Mouse (Mus musculus): ENCODE measurements around the gene Hnf1a. TPM values are rescaled to one million over a fixed set of nuclear protein-coding genes. Genes with fewer than 3 reads are reported as not detected.
A peak's percentile ranks its signal among the peaks of the same experiment; 100 is the strongest.

Hnf1a gene
- polyA plus RNA-seq, 1 experiment = not detected

GRCm38 (mm10) chr5:115013436-115013835 is 42.5 kb upstream of the Hnf1a start:
- no peaks in the 10 kb centered on the region for H3K27me3 ChIP-seq (ENCODE audit: control insufficient read depth, insufficient read depth, insufficient read length)
- no peak for TF ChIP-seq MAX (IDR thresholded peaks at IDR 0.05; ENCODE audit: low read depth)
- TF ChIP-seq TCF3 (IDR thresholded peaks at IDR 0.05; ENCODE audit: insufficient read length, low read depth) = no peak
- TF ChIP-seq USF1 (IDR thresholded peaks at IDR 0.05; ENCODE audit: low read depth) = no peak
- no peak for TF ChIP-seq POLR2A (IDR thresholded peaks at IDR 0.05; ENCODE audit: insufficient read length, low read depth)
- TF ChIP-seq POLR2AphosphoS2 (IDR thresholded peaks at IDR 0.05; ENCODE audit: insufficient read length, low read depth) = no peak
- TF ChIP-seq E2F4 (IDR thresholded peaks at IDR 0.05; ENCODE audit: insufficient read depth) = no peak
- TF ChIP-seq TCF12 (IDR thresholded peaks at IDR 0.05; ENCODE audit: insufficient read depth, poor library complexity, severe bottlenecking) = no peak
- no peak for TF ChIP-seq REST (IDR thresholded peaks at IDR 0.05; ENCODE audit: insufficient read depth, insufficient read length)
- TF ChIP-seq MYOD1 (IDR thresholded peaks at IDR 0.05; ENCODE audit: control insufficient read depth in 1 of 3, insufficient read length in 2 of 3, low read depth in 2 of 3) = no peak
- TF ChIP-seq SRF (IDR thresholded peaks at IDR 0.05; ENCODE audit: control insufficient read depth, insufficient read length, low read depth) = no peak
- TF ChIP-seq MYOG (IDR thresholded peaks at IDR 0.05; ENCODE audit: control insufficient read depth in 1 of 3, insufficient read depth in 1 of 3, insufficient read length in 2 of 3, low read depth in 2 of 3) = no peak
- TF ChIP-seq CEBPB (IDR thresholded peaks at IDR 0.05; ENCODE audit: insufficient read depth, poor library complexity, severe bottlenecking) = no peak
- H3K79me2 ChIP-seq (ENCODE audit: control insufficient read depth, insufficient read depth) = peaks cover 68% of the 10 kb centered on the region
- peak overlapping the region; percentile 80 for H3K4me3 ChIP-seq
- no peaks in the 10 kb centered on the region for H3K36me3 ChIP-seq (ENCODE audit: control insufficient read depth, insufficient read depth)
- H3ac ChIP-seq (ENCODE audit: control insufficient read depth, insufficient read length) = no peak overlapping the region
- H3K4me2 ChIP-seq (ENCODE audit: low read depth) = peak overlapping the region; percentile 86

- peak overlapping the region; percentile 86 for H3K4me2 ChIP-seq (ENCODE audit: low read depth)
- TF ChIP-seq REST (IDR thresholded peaks at IDR 0.05; ENCODE audit: insufficient read depth, insufficient read length) = no peak
- TF ChIP-seq MYOG (IDR thresholded peaks at IDR 0.05; ENCODE audit: control insufficient read depth in 1 of 3, insufficient read depth in 1 of 3, insufficient read length in 2 of 3, low read depth in 2 of 3) = peak in 1 of 3 experiments; percentile 24
- no peaks in the 10 kb centered on the region for H3K36me3 ChIP-seq (ENCODE audit: control insufficient read depth, insufficient read depth)
- H3K4me3 ChIP-seq = peak overlapping the region; percentile 80
- H3K27me3 ChIP-seq (ENCODE audit: control insufficient read depth, insufficient read depth, insufficient read length) = no peaks in the 10 kb centered on the region
- peak overlapping the region; percentile 92 for H3ac ChIP-seq (ENCODE audit: control insufficient read depth, insufficient read length)
- H3K79me2 ChIP-seq (ENCODE audit: control insufficient read depth, insufficient read depth) = peaks cover 52% of the 10 kb centered on the region
Measured at GRCm38 (mm10) chr5:115011519-115012261, 40.8 kb upstream of the Hnf1a start.

GRCm38 (mm10) chr5:115011217-115011518 is 40.3 kb upstream of the Hnf1a start:
- Histone ChIP-seq H3K79me2 (ENCODE audit: control insufficient read depth, insufficient read depth) (peaks cover 47% of the 10 kb centered on the region), H3ac (ENCODE audit: control insufficient read depth, insufficient read length) (peak overlapping the region; percentile 92), H3K4me3 (peak overlapping the region; percentile 80), H3K36me3 (ENCODE audit: control insufficient read depth, insufficient read depth) (no peaks in the 10 kb centered on the region), H3K4me2 (ENCODE audit: low read depth) (no peak overlapping the region), H3K27me3 (ENCODE audit: control insufficient read depth, insufficient read depth, insufficient read length) (no peaks in the 10 kb centered on the region)
- no peak for TF ChIP-seq USF1 (IDR thresholded peaks at IDR 0.05; ENCODE audit: low read depth)
- TF ChIP-seq POLR2A (IDR thresholded peaks at IDR 0.05; ENCODE audit: insufficient read length, low read depth) = no peak
- TF ChIP-seq MAX (IDR thresholded peaks at IDR 0.05; ENCODE audit: low read depth) = no peak
- TF ChIP-seq MYOG (IDR thresholded peaks at IDR 0.05; ENCODE audit: control insufficient read depth in 1 of 3, insufficient read depth in 1 of 3, insufficient read length in 2 of 3, low read depth in 2 of 3) = no peak
- TF ChIP-seq REST (IDR thresholded peaks at IDR 0.05; ENCODE audit: insufficient read depth, insufficient read length) = no peak
- TF ChIP-seq POLR2AphosphoS2 (IDR thresholded peaks at IDR 0.05; ENCODE audit: insufficient read length, low read depth) = no peak
- no peak for TF ChIP-seq MYOD1 (IDR thresholded peaks at IDR 0.05; ENCODE audit: control insufficient read depth in 1 of 3, insufficient read length in 2 of 3, low read depth in 2 of 3)
- TF ChIP-seq TCF12 (IDR thresholded peaks at IDR 0.05; ENCODE audit: insufficient read depth, poor library complexity, severe bottlenecking) = no peak
- no peak for TF ChIP-seq TCF3 (IDR thresholded peaks at IDR 0.05; ENCODE audit: insufficient read length, low read depth)
- TF ChIP-seq E2F4 (IDR thresholded peaks at IDR 0.05; ENCODE audit: insufficient read depth) = no peak
- TF ChIP-seq CEBPB (IDR thresholded peaks at IDR 0.05; ENCODE audit: insufficient read depth, poor library complexity, severe bottlenecking) = no peak
- TF ChIP-seq SRF (IDR thresholded peaks at IDR 0.05; ENCODE audit: control insufficient read depth, insufficient read length, low read depth) = no peak

- H3ac ChIP-seq (ENCODE audit: control insufficient read depth, insufficient read length) = peak within 1 kb of the TSS; percentile 92
- peak; percentile 99 for TF ChIP-seq POLR2A (IDR thresholded peaks at IDR 0.05; ENCODE audit: insufficient read length, low read depth)
- TF ChIP-seq POLR2AphosphoS2 (IDR thresholded peaks at IDR 0.05; ENCODE audit: insufficient read length, low read depth) = peak; percentile 98
- TF ChIP-seq MYOG (IDR thresholded peaks at IDR 0.05; ENCODE audit: control insufficient read depth in 1 of 3, insufficient read depth in 1 of 3, insufficient read length in 2 of 3, low read depth in 2 of 3) = peak in 1 of 3 experiments; percentile 2
- peak; percentile 23 for TF ChIP-seq E2F4 (IDR thresholded peaks at IDR 0.05; ENCODE audit: insufficient read depth)
- TF ChIP-seq USF1 (IDR thresholded peaks at IDR 0.05; ENCODE audit: low read depth) = peak; percentile 95
- no peak for TF ChIP-seq TCF12 (IDR thresholded peaks at IDR 0.05; ENCODE audit: insufficient read depth, poor library complexity, severe bottlenecking)
- TF ChIP-seq TCF3 (IDR thresholded peaks at IDR 0.05; ENCODE audit: insufficient read length, low read depth) = no peak
- no peak for TF ChIP-seq SRF (IDR thresholded peaks at IDR 0.05; ENCODE audit: control insufficient read depth, insufficient read length, low read depth)
- TF ChIP-seq MAX (IDR thresholded peaks at IDR 0.05; ENCODE audit: low read depth) = no peak
- no peak for TF ChIP-seq REST (IDR thresholded peaks at IDR 0.05; ENCODE audit: insufficient read depth, insufficient read length)
- TF ChIP-seq MYOD1 (IDR thresholded peaks at IDR 0.05; ENCODE audit: control insufficient read depth in 1 of 3, insufficient read length in 2 of 3, low read depth in 2 of 3) = peak in 1 of 3 experiments; percentile 50
- TF ChIP-seq CEBPB (IDR thresholded peaks at IDR 0.05; ENCODE audit: insufficient read depth, poor library complexity, severe bottlenecking) = no peak
- H3K4me2 ChIP-seq (ENCODE audit: low read depth) = peak within 1 kb of the TSS; percentile 99
- H3K79me2 ChIP-seq (ENCODE audit: control insufficient read depth, insufficient read depth) = peaks cover 42% of the 10 kb centered on the region
- H3K27me3 ChIP-seq (ENCODE audit: control insufficient read depth, insufficient read depth, insufficient read length) = no peaks in the 10 kb centered on the region
- peak within 1 kb of the TSS; percentile 80 for H3K4me3 ChIP-seq
- no peaks in the 10 kb centered on the region for H3K36me3 ChIP-seq (ENCODE audit: control insufficient read depth, insufficient read depth)
Measured at GRCm38 (mm10) chr5:115010577-115011216, 39.8 kb upstream of the Hnf1a start, which contains the start of gene Sppl3. TSS of gene Sppl3 (plus strand) at chr5:115011137.

All from myocyte (in vitro differentiated cells).